Mouse (Mus musculus) lung, embryonic 14.5 days (tissue): Measurements from ENCODE around the gene Lrrk1. TPM values are rescaled to one million over a fixed set of nuclear protein-coding genes. Genes with fewer than 3 reads are reported as not detected.

Experiments used
- ATAC-seq: fragments of 200-750 bp; cut with Nextera tagmentation; 2 replicates; pipeline ENCODE4 v1.8.0; 2017; ENCODE audit warnings: mild to moderate bottlenecking, moderate TSS enrichment, moderate library complexity; ENCODE audit not compliant: insufficient read depth
- DNase-seq: peaks from one replicate; pipeline ENCODE4 v3.0.0-alpha.2; 2015
- H3K27ac ChIP-seq: fragments of 300-500 bp; sonication (generic); 2 replicates; pipeline ENCODE4 v1.5.1; 2014; ENCODE audit warnings: low read depth, mild to moderate bottlenecking, moderate library complexity
- H3K27me3 ChIP-seq: fragments of 300-500 bp; sonication (generic); 2 replicates; pipeline ENCODE4 v1.6.1; 2014; ENCODE audit warnings: low read length, control low read depth; ENCODE audit not compliant: insufficient read depth
- H3K36me3 ChIP-seq: fragments of 300-500 bp; sonication (generic); 2 replicates; pipeline ENCODE4 v1.6.1; 2014; ENCODE audit warnings: control low read depth; ENCODE audit not compliant: insufficient read depth
- H3K4me1 ChIP-seq: fragments of 300-500 bp; sonication (generic); 2 replicates; pipeline ENCODE4 v1.6.1; 2014; ENCODE audit warnings: antibody characterized with exemption, control low read depth; ENCODE audit not compliant: insufficient read depth
- H3K4me2 ChIP-seq: fragments of 300-500 bp; sonication (generic); 2 replicates; pipeline ENCODE4 v1.6.1; 2014; ENCODE audit warnings: mild to moderate bottlenecking
- H3K4me3 ChIP-seq: fragments of 300-500 bp; sonication (generic); 2 replicates; pipeline ENCODE4 v1.5.1; 2014; ENCODE audit warnings: low read depth, low read length
- H3K9ac ChIP-seq: fragments of 300-500 bp; sonication (generic); 2 replicates; pipeline ENCODE4 v1.6.1; 2014
- H3K9me3 ChIP-seq: fragments of 300-500 bp; sonication (generic); 2 replicates; pipeline ENCODE4 v1.6.1; 2016; ENCODE audit warnings: low read depth, low read length, control low read depth
- CTCF ChIP-seq: IDR thresholded peaks from 2 replicates; pipeline ENCODE4 v1.5.1; 2016; ENCODE audit warnings: antibody characterized with exemption, low read depth
- WGBS: fragments of 180-500 bp; shearing (Covaris S2); extraction: QIAGEN DNeasy Blood & Tissue Kit; methylation state at CpG from one replicate; pipeline ENCODE4 v1.1.7; 2014; 5-methylcytosine and 5-hydroxymethylcytosine counted together
- polyA plus RNA-seq: library from polyadenylated mRNA; unstranded; fragments of >200 nt; fragmentation: Nextera tagmentation; extraction: Ambion mirVana; gene quantifications from 2 replicates; pipeline ENCODE4 v1.2.1, GENCODE M21; 2014

Lrrk1 gene
- polyA plus RNA-seq, 1 experiment from 2014 or later: 25.8 TPM

- 47% methylated on average over 5 of the region's 5 CpGs for WGBS
- no peak overlapping the region for H3K9ac ChIP-seq
- H3K4me2 ChIP-seq: no peak overlapping the region
- peaks cover 13% of the 10 kb centered on the region; the same call in 1 of the 2 replicates for H3K4me1 ChIP-seq
- no peak for ATAC-seq
- no peak overlapping the region for H3K27ac ChIP-seq
- H3K9me3 ChIP-seq: no peaks in the 10 kb centered on the region
- H3K4me3 ChIP-seq: no peak overlapping the region
- no peak for TF ChIP-seq CTCF
- no peaks in the 10 kb centered on the region for H3K27me3 ChIP-seq
- DNase-seq: no peak
- H3K36me3 ChIP-seq: peaks cover 15% of the 10 kb centered on the region; the same call in 1 of the 2 replicates
These were observed 3.9 kb downstream of the Lrrk1 start for GRCm38 (mm10) chr7:66384213-66384612.

GRCm38 (mm10) chr7:66376560-66376959, 11.6 kb downstream of the Lrrk1 start:
- ATAC-seq (no peak), DNase-seq (no peak)
- Histone ChIP-seq H3K27ac (peak overlapping the region; percentile 86), H3K4me3 (no peak overlapping the region), H3K9me3 (no peaks in the 10 kb centered on the region), H3K4me1 (no peaks in the 10 kb centered on the region), H3K9ac (no peak overlapping the region), H3K27me3 (no peaks in the 10 kb centered on the region), H3K4me2 (peak overlapping the region; percentile 40), H3K36me3 (peaks cover 23% of the 10 kb centered on the region)
- WGBS: 61% methylated on average over 10 of the region's 10 CpGs
- no peak for TF ChIP-seq CTCF

- Histone ChIP-seq H3K36me3 (peaks cover 20% of the 10 kb centered on the region), H3K9me3 (no peaks in the 10 kb centered on the region), H3K4me1 (no peaks in the 10 kb centered on the region), H3K27me3 (no peaks in the 10 kb centered on the region), H3K4me3 (no peak overlapping the region), H3K4me2 (peak overlapping the region; percentile 40; the same call in 1 of the 2 replicates), H3K27ac (peak overlapping the region; percentile 86), H3K9ac (no peak overlapping the region)
- no peak for TF ChIP-seq CTCF
- 81% methylated on average over 4 of the region's 4 CpGs for WGBS
- DNase-seq: no peak
- no peak for ATAC-seq
These were observed 12.4 kb downstream of the Lrrk1 start for GRCm38 (mm10) chr7:66375736-66376135.

- Histone ChIP-seq H3K4me3 (no peak overlapping the region), H3K27ac (no peak overlapping the region), H3K9me3 (no peaks in the 10 kb centered on the region), H3K36me3 (peaks cover 6% of the 10 kb centered on the region; the same call in 1 of the 2 replicates), H3K4me2 (no peak overlapping the region), H3K4me1 (no peaks in the 10 kb centered on the region), H3K27me3 (no peaks in the 10 kb centered on the region), H3K9ac (no peak overlapping the region)
- TF ChIP-seq CTCF: no peak
- 84% methylated on average over 3 of the region's 3 CpGs for WGBS
- DNase-seq: no peak
- ATAC-seq: no peak
These were observed 14.8 kb downstream of the Lrrk1 start for GRCm38 (mm10) chr7:66373391-66373790.

GRCm38 (mm10) chr7:66370970-66371369, 17.2 kb downstream of the Lrrk1 start:
- no peak overlapping the region for H3K27ac ChIP-seq
- no peaks in the 10 kb centered on the region for H3K27me3 ChIP-seq
- no peak for ATAC-seq
- no peak overlapping the region for H3K4me3 ChIP-seq
- TF ChIP-seq CTCF: no peak
- no peaks in the 10 kb centered on the region for H3K9me3 ChIP-seq
- H3K4me2 ChIP-seq: no peak overlapping the region
- H3K4me1 ChIP-seq: no peaks in the 10 kb centered on the region
- no peak overlapping the region for H3K9ac ChIP-seq
- WGBS: 86% methylated on average over 6 of the region's 6 CpGs
- no peak for DNase-seq
- 0 out of 2 replicates have a peak, but pooled peaks cover 5% of the 10 kb centered on the region for H3K36me3 ChIP-seq

- ATAC-seq (no peak), DNase-seq (no peak)
- no peak for TF ChIP-seq CTCF
- Histone ChIP-seq H3K4me3 (no peak overlapping the region), H3K9me3 (no peaks in the 10 kb centered on the region), H3K9ac (no peak overlapping the region), H3K36me3 (0 out of 2 replicates have a peak, but pooled peaks cover 3% of the 10 kb centered on the region), H3K4me1 (no peaks in the 10 kb centered on the region), H3K27ac (peak overlapping the region; percentile 69), H3K27me3 (no peaks in the 10 kb centered on the region), H3K4me2 (no peak overlapping the region)
- WGBS: 45% methylated on average over 5 of the region's 5 CpGs
These were observed 18.2 kb downstream of the Lrrk1 start for GRCm38 (mm10) chr7:66369934-66370445.

- TF ChIP-seq CTCF: no peak
- H3K27me3 ChIP-seq: no peaks in the 10 kb centered on the region
- 55% methylated on average over 5 of the region's 5 CpGs for WGBS
- H3K9me3 ChIP-seq: no peaks in the 10 kb centered on the region
- H3K4me1 ChIP-seq: no peaks in the 10 kb centered on the region
- no peak overlapping the region for H3K4me3 ChIP-seq
- no peak for ATAC-seq
- peak overlapping the region; percentile 69 for H3K27ac ChIP-seq
- no peak for DNase-seq
- H3K4me2 ChIP-seq: no peak overlapping the region
- 0 out of 2 replicates have a peak, but pooled peaks cover 3% of the 10 kb centered on the region for H3K36me3 ChIP-seq
- no peak overlapping the region for H3K9ac ChIP-seq
These were observed 18.8 kb downstream of the Lrrk1 start for GRCm38 (mm10) chr7:66369071-66369933.
